ENCODE assay signal across 1 mouse cellular context in genomic region chr6:134802641-134803043, GRCm38 (mm10).
TF ChIP-seq lines count a peak whose summit lies in the region.

No protein-coding gene starts in this region.

TF ChIP-seq in CH12.LX, 34 proteins besides CTCF, POLR2A, EP300 and RAD21 (continued from another document):
- TF ChIP-seq ELF1 (IDR thresholded peaks at IDR 0.05; ENCODE audit: low read depth, low read length) (no peak), NRF1 (IDR thresholded peaks at IDR 0.05; ENCODE audit: low read depth, low read length) (no peak)
